ENCODE assay signal across 12 mouse cellular contexts in genomic region chr16:91865570-91866257, GRCm38 (mm10).
DNase-seq lines count a peak whose midpoint lies in the region; ATAC-seq lines count a peak whose summit lies in the region.
"Had no signal": no experiment of that assay in that cellular context is flagged by ENCODE, and none has a peak within 500 bp of the region (broad histone marks: within the 10 kb centered on the region; RNA-seq: fewer than 3 reads in every experiment).

No protein-coding gene starts in this region.

- intact Hi-C loops in left cerebral cortex, postnatal 4 days (cut with DNase I) = no loop called here

- no peak for DNase-seq in forebrain, embryonic 10.5 days (ENCODE audit: extremely low spot score, low spot score)
- DNase-seq in forebrain, embryonic 11.5 days (ENCODE audit: low spot score) = no peak
- DNase-seq in left cerebral cortex, postnatal 4 days = peak; percentile 83
- DNase-seq in left cerebral cortex, adult 9 months (ENCODE audit: low spot score in 2 of 2) = no peak
- no peak for DNase-seq in embryonic facial prominence, embryonic 10.5 days (ENCODE audit: low spot score)
- no peak for DNase-seq in adrenal gland, adult 18-20 months (ENCODE audit: low spot score in 2 of 2)
- DNase-seq: B cell, adult 2 months; kidney, adult 18-20 months; layer of hippocampus, postnatal 36 days; right cerebral cortex, postnatal 25 days had no signal

- no peak overlapping the region for H3K9ac ChIP-seq in forebrain, embryonic 11.5 days (ENCODE audit: low read length)
- H3K9ac ChIP-seq in liver, embryonic 12.5 days = peak overlapping the region; percentile 63
- H3K9ac ChIP-seq in intestine, embryonic 16.5 days (ENCODE audit: low read depth, low read length) = no peak overlapping the region

- H3K27ac ChIP-seq in forebrain, embryonic 10.5 days = peak overlapping the region; percentile 20; the same call in 1 of the 2 replicates
- no peak overlapping the region for H3K27ac ChIP-seq in forebrain, embryonic 11.5 days (ENCODE audit: low read depth, low read length)
- H3K27ac ChIP-seq in embryonic facial prominence, embryonic 10.5 days (replicated peaks) = 0 out of 2 replicates have a peak overlapping the region, but pooled peaks have one; percentile 5
- H3K27ac ChIP-seq in liver, embryonic 12.5 days = peak overlapping the region; percentile 91
- H3K27ac ChIP-seq in intestine, embryonic 16.5 days (ENCODE audit: low read length) = no peak overlapping the region

- no peaks in the 10 kb centered on the region for H3K27me3 ChIP-seq in forebrain, embryonic 10.5 days (ENCODE audit: poor library complexity, severe bottlenecking)
- H3K27me3 ChIP-seq in forebrain, embryonic 11.5 days (ENCODE audit: control insufficient read depth, insufficient read depth, low read length) = no peaks in the 10 kb centered on the region
- H3K27me3 ChIP-seq in embryonic facial prominence, embryonic 10.5 days (replicated peaks; ENCODE audit: low read depth, poor library complexity, severe bottlenecking) = no peaks in the 10 kb centered on the region
- H3K27me3 ChIP-seq in liver, embryonic 12.5 days (replicated peaks) = no peaks in the 10 kb centered on the region
- H3K27me3 ChIP-seq in intestine, embryonic 16.5 days (replicated peaks; ENCODE audit: control insufficient read depth, insufficient read depth, low read length) = no peaks in the 10 kb centered on the region

- no peak overlapping the region for H3K4me3 ChIP-seq in forebrain, embryonic 10.5 days
- no peak overlapping the region for H3K4me3 ChIP-seq in forebrain, embryonic 11.5 days (ENCODE audit: low read depth, low read length)
- no peak overlapping the region for H3K4me3 ChIP-seq in embryonic facial prominence, embryonic 10.5 days
- H3K4me3 ChIP-seq in liver, embryonic 12.5 days = no peak overlapping the region
- H3K4me3 ChIP-seq in intestine, embryonic 16.5 days (ENCODE audit: low read length) = no peak overlapping the region

- ATAC-seq in forebrain, embryonic 11.5 days (replicated peaks; ENCODE audit: low FRiP score) = no peak
- no peak for ATAC-seq in liver, embryonic 12.5 days
- no peak for ATAC-seq in intestine, embryonic 16.5 days

- H3K4me2 ChIP-seq in forebrain, embryonic 11.5 days (ENCODE audit: low read depth, low read length, severe bottlenecking) = no peak overlapping the region
- peak overlapping the region; percentile 67 for H3K4me2 ChIP-seq in liver, embryonic 12.5 days
- no peak overlapping the region for H3K4me2 ChIP-seq in intestine, embryonic 16.5 days (ENCODE audit: low read depth, low read length)

- WGBS in forebrain, embryonic 10.5 days = 87% methylated on average over 7 of the region's 7 CpGs
- WGBS in forebrain, embryonic 11.5 days = 90% methylated on average over 7 of the region's 7 CpGs
- WGBS in embryonic facial prominence, embryonic 10.5 days = 89% methylated on average over 7 of the region's 7 CpGs
- 57% methylated on average over 7 of the region's 7 CpGs for WGBS in liver, embryonic 12.5 days (ENCODE audit: insufficient replicate concordance)
- 86% methylated on average over 7 of the region's 7 CpGs for WGBS in intestine, embryonic 16.5 days

- peaks cover 9% of the 10 kb centered on the region for H3K4me1 ChIP-seq in forebrain, embryonic 10.5 days
- no peaks in the 10 kb centered on the region for H3K4me1 ChIP-seq in forebrain, embryonic 11.5 days (replicated peaks; ENCODE audit: control insufficient read depth, insufficient read depth, low read length)
- peaks cover 18% of the 10 kb centered on the region for H3K4me1 ChIP-seq in embryonic facial prominence, embryonic 10.5 days
- H3K4me1 ChIP-seq in liver, embryonic 12.5 days = peaks cover 92% of the 10 kb centered on the region
- H3K4me1 ChIP-seq in intestine, embryonic 16.5 days (ENCODE audit: control insufficient read depth, insufficient read depth, low read length) = peaks cover 10% of the 10 kb centered on the region; the same call in 1 of the 2 replicates

- no peaks in the 10 kb centered on the region for H3K9me3 ChIP-seq in forebrain, embryonic 10.5 days
- H3K9me3 ChIP-seq in forebrain, embryonic 11.5 days (ENCODE audit: control insufficient read depth, low read length) = no peaks in the 10 kb centered on the region
- no peaks in the 10 kb centered on the region for H3K9me3 ChIP-seq in embryonic facial prominence, embryonic 10.5 days
- H3K9me3 ChIP-seq in liver, embryonic 12.5 days (replicated peaks) = no peaks in the 10 kb centered on the region
- H3K9me3 ChIP-seq in intestine, embryonic 16.5 days (ENCODE audit: control insufficient read depth, low read length) = no peaks in the 10 kb centered on the region

- H3K36me3 ChIP-seq in forebrain, embryonic 10.5 days (replicated peaks) = peaks cover 87% of the 10 kb centered on the region
- H3K36me3 ChIP-seq in forebrain, embryonic 11.5 days (ENCODE audit: control insufficient read depth, insufficient read depth, low read length) = peaks cover 18% of the 10 kb centered on the region; the same call in 1 of the 2 replicates
- peaks cover 91% of the 10 kb centered on the region for H3K36me3 ChIP-seq in embryonic facial prominence, embryonic 10.5 days (replicated peaks)
- peaks cover 88% of the 10 kb centered on the region for H3K36me3 ChIP-seq in liver, embryonic 12.5 days
- H3K36me3 ChIP-seq in intestine, embryonic 16.5 days (ENCODE audit: control insufficient read depth, insufficient read depth, low read length) = no peaks in the 10 kb centered on the region; the same call in 1 of the 2 replicates

Comparison
In these comparisons a context has a peak if more than half of its experiments do, and no peak if none do; other contexts are left out.
1. H3K27ac ChIP-seq: peak in forebrain, embryonic 10.5 days (single experiment), embryonic facial prominence, embryonic 10.5 days (single experiment) and liver, embryonic 12.5 days (single experiment); none in forebrain, embryonic 11.5 days (single experiment) and intestine, embryonic 16.5 days (single experiment).